Mouse (Mus musculus): Measurements from ENCODE around the gene Plcg2.

DNA sequence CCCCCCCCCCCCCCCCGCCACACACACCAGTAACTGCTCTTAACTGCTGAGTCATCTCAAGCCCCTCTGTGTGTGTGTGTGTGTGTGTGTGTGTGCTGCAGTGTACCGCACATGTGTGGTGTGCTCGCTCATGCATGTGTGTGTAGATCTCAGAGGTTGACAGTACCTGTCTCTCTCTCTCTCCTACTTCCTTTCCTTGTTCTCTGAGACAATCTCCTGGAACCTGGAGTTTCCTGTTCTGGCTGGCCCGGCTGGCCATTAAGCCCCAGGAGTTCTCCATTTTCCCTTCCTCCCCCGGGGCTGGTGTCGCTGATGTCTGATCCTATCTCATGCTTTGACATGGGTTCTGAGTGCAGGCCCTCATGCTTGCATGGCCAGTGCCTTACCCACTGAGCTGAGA lies 38.8 kb downstream of the Plcg2 start:
- TF ChIP-seq EP300 (IDR thresholded peaks at IDR 0.05) (no peak), CTCF (IDR thresholded peaks at IDR 0.05) (no peak)

All from lung, postnatal 0 days (tissue).